Mouse (Mus musculus): ENCODE data around the gene Ambra1.

Ambra1 gene

DNA sequence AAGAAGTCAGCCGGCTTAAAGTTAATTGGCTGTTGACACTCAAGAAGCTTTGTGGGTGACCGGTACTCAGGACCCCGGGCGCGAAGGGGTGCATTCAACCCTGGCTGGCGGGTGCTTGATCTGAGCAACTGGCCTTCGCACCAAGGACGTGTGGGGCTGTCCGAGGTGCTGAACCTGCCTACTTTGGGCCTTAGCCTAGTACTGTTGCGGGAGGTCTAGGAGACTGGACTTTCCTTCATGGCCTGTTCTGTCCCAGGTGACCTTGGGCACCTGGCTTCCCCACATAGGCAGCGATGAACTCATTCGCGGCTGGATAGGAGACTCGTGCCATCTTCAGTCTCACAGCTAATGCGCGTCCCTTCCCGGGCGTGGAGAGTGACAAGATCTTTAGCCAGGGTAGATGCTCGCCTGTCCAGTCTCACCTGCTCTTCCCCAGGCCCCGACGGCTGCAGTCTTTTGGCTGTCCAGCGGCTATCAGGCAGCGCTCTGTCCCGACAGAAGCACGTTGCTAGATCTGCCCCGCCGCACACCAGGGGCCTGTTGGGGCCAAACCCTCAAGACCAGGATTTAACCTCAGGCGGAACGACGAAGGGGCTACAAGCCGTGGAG is 191.4 kb downstream of the Ambra1 start:
- DNase-seq (ENCODE audit: low spot score in 2 of 2) = peak in 1 of 2 experiments; percentile 46

DNA sequence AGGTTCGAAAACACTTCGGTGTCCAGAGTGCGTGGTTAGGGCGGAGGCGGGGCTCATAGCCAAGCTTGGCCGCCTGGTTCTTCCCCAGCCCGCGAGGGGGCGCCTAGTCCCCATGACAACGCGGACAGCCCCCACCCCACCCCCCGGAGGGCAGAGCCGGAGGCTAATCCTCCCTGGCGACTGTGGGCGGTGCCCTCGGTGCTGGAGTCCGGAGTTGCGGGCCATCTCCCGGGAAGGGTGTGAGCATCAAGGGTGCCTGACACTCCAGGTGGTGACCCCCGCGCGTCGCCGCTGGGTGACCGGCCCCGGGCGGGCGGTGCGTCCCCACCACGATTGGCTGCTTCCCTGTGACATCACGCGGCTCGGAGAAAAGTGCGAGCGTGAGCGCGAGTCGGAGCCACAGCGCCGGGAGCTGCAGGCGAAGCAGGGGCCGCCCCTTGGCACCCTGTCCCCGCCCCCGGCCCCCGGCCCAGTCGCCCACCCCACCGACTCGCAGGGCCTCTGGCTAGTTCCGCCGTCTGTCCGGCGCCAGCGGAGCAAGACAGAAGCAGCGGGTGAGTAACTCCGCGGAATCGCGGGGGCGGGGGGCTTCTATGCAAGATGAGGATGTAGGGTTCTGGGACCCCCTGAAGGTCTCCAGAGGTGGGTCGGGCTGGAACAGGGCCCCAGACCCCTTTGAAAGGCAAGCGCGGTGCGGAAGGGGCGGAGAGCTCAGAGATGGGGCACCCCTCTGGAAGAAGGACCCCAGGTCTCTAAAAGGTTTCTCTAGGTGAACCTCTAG is 192.0 kb downstream of the Ambra1 start:
- DNase-seq (ENCODE audit: low spot score in 2 of 2) = no peak

DNA sequence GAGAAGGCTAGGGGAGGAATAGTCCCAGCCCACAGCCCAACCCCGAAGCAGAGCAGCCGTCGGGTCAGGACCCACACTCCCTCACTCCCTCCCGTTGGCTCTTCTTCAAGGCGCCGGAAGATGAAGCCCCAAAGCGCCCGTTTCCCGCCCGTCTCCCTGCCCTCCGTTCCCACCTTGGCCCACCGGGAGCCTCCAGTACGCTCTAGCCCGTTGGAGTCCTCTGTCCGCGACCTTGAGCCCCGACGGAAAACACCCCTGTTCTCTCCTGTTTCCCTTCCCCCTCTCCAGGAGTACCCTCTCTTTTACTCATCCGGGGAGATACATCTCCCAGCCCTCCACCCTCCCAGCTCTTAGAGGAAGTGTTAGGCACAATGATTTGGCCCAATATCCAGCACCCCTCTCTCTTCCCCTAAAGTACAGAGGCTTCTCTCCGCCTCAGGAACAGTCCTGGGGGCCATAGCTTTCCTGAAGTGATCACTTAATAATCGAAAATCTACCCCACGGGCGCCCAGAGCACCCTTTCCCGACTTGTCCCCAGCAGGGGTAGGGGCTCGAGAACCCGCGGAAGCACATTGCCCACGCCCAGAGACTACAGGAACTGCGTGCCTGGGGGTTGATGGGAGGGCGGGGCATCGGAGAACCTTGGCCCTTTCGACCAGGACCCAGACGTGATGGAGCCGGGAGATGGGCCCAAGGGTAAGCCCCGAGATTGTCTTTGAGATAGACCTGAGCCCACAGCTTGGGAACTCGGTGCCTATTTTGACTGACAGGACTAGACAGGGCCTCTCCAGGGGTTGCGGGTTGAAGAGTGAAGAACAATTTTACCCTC is 192.9 kb downstream of the Ambra1 start:
- no peak for DNase-seq (ENCODE audit: low spot score in 2 of 2)

DNA sequence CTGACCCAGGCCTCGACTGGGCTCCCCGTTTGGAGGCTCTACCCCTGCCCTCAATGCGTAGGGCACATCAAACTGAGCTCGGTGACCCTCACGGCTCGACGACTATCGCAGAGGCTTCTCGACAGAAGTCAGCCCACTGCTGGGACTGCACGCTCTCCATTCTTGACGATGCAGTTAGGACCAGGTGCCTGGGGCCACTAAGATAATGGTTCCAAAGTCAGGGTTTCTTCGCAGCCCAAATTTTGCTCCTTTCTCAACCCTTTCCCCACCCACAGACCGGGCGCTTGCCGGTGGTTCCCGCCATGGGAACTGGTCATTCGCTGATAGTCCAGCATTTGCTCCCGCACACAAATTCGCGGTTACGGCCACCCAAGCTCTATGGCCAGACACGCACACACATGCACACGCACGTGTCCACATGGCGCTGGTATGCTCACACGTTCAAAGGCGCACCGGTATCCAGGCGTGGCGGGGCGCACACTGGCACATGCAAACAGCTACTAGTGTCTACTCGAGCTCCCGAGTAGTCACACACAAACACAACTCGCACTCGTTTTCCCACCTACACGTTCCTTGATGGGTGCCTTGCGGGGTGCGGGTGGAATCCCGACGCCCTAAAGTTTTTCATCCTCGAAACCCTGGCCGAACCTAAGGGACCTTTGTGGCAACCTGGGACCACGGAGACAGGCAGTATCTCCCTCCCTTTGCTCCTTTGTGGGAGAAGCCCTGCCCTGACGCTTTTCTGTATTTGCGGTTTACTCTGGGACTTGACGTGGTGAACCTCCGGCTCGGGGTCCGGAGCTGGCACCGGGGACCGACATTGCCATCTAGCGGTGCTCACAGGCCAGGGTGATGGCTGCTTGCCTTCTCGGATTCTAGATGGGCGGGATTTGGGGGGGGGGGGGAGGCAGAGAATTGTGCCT is 193.7 kb downstream of the Ambra1 start:
- peak in 1 of 2 experiments; percentile 54 for DNase-seq (ENCODE audit: low spot score in 2 of 2)

DNA sequence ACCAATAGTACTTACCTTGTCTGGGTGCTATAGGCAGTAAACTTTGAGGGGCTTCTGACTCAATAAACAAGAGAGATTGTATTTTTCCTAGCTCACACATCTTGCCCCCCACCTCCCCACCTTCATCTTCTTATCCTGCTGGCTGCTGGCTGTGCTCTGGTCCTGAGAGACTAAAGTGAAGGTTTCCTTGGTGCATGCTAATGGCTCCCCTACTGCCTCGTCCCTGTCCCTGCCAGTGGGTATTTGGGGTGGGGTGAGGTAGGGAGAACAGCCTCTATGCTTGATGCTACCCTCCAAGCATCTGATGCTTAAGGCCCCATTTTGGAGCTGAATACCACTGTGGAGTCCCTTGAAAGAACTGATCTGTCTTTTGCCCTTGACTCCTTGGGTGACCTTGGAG is 194.8 kb downstream of the Ambra1 start:
- no peak for DNase-seq (ENCODE audit: low spot score in 2 of 2)

DNA sequence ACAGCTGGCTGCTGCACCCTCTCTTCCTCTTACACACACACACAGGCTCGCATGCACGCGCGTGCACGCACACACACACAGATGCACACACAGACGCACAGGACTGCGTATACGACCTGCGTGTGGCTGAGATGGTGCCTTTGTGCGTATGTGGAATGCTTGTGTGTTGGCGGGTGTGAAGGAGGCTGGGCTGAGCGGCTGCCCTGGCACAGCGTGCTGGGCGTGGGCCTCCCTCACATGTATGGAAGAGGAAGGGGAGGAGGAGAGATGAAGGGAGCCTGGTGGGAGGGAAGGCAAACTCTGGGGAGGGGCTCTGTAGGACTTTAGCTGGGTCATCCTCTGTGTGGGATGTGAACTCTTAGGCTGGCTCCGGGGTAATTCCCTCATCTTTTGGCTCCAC is 195.5 kb downstream of the Ambra1 start:
- DNase-seq (ENCODE audit: low spot score in 2 of 2) = no peak

DNA sequence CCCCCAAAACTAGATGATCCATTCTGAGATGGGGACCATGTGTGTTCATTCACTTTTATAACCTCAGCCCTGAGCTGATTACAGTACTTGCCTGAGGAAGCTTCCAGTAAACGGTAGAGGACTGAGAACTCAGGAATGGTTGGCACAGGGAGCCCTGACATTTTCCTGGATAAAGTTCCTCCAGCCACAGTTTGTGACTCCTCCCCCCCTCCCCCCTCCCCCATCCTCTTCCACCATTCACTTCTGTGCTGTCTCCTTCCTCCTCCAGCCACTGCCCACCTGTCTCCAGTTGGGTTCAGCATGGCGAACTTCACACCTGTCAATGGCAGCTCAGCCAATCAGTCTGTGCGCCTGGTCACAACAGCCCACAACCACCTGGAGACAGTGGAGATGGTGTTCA is 197.0 kb downstream of the Ambra1 start, which contains the start of gene Chrm4:
Gene Chrm4 (plus strand): TSS at position 301 of the 400 bp plus-strand sequence.
- no peak for DNase-seq (ENCODE audit: low spot score in 2 of 2)

DNA sequence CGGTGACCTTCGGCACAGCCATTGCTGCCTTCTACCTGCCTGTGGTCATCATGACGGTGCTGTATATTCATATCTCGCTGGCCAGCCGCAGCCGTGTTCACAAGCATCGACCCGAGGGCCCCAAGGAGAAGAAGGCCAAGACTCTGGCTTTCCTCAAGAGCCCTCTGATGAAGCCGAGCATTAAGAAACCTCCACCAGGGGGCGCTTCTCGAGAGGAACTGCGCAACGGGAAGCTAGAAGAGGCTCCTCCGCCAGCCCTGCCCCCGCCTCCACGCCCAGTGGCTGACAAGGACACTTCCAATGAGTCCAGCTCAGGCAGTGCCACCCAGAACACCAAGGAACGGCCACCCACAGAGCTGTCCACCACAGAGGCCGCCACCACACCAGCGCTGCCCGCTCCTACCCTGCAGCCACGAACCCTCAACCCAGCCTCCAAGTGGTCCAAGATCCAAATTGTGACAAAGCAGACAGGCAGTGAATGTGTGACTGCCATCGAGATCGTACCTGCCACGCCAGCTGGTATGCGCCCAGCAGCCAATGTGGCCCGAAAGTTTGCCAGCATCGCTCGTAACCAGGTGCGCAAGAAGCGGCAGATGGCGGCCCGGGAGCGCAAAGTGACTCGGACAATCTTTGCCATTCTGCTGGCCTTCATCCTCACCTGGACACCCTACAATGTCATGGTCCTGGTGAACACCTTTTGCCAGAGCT is 198.0 kb downstream of the Ambra1 start:
- DNase-seq (ENCODE audit: low spot score in 2 of 2) = peak; percentile 55 to 76

DNA sequence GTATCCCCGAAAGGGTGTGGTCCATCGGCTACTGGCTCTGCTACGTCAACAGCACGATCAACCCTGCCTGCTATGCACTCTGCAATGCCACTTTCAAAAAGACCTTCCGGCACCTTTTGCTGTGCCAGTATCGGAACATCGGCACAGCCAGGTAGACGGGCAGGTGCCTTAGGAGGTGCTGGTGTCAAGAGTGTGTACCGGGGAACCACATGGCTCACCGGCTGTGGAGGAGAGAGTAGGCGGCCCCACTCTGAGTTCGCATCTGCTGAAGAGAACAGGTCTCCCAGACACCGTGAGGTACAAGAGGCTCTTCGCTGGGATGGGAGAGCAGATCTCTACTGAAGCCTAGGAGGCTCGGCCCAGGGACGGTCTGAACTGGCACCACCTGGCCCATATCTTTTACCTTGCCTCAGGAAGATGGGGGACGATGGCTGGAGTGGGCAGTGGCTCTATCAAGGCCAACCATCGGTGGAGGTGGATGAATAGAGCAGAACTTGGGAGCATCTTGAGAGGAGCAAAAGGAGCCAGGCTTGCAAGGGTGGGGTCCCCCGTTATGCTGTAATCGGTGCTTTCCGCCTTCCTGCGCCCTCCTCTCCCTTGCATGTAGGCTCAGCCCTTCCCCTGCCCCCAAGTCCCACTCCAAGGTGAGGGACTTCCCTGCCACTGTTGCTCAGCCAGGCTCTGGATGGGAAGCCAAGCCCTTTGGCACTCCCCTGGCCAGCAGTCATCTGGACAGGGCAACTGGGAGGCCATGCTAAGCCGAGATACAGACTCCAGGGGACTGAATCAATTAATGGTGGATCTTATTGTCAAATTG is 198.8 kb downstream of the Ambra1 start:
- DNase-seq (ENCODE audit: low spot score in 2 of 2) = no peak

DNA sequence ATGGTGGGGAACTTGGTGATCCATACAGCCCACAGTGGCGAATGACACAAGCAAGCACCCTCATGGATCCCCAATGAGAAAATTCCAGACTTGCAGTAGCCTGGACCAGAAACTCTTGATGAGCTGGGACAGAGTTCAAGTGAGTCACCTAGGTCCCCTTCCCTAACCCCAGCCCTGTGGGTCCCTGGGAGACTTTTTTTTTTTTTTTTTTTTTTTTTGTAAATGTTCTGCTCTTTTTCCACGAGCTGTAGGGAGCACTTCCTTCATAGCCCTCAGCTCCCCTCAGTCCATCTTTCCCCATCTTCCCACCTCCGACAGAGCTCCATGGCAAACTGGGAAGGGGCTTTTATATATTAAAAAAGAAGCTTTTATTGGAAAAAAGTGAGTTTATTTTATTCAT is 199.5 kb downstream of the Ambra1 start:
- no peak for DNase-seq (ENCODE audit: low spot score in 2 of 2)

DNA sequence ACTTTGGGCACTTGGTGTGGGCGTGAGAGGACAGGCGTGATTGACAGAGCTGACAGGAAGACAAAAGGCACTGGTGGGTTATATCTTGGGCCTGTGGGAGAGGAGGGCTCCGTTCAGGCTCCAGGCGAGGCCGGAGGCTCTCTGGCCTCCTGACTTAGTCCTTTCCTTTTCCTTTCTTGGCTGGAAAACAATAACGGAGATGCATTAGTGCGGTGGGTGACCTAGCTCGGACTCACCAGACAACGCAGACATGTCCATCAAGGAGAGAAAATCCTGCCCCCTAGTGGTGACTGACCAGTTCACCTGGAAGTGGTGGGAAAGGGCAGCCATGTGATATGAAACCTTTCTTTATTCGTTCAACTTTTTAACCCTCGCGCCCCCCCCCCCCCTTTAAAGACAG is 200.0 kb downstream of the Ambra1 start:
- DNase-seq (ENCODE audit: low spot score in 2 of 2) = no peak

DNA sequence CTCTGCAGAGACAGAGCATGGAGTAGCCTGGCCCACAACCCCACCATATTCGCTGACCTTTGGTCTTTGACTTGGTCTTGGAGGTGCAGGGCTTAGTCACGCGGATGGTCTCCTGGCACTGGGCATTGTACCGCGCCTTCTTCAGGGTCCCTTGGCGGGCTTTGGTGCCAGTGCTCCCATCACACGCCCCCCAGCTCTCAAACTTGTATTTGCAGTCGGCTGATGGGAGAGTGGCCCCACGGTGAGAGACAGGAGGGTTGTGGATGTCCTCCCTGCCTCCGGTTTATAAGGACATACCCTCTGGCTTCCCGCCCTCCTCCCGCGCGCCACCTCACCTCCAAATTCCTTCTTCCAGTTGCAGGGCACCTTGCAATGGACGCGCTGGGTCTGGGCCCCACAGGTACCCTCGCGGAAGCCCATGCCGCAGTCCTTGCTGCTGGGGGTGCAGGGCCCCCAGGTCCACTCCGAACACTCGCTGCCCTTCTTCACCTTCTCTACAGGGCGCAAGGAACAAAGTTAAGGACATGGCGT is 200.9 kb downstream of the Ambra1 start:
- DNase-seq (ENCODE audit: low spot score in 2 of 2) = no peak

DNA sequence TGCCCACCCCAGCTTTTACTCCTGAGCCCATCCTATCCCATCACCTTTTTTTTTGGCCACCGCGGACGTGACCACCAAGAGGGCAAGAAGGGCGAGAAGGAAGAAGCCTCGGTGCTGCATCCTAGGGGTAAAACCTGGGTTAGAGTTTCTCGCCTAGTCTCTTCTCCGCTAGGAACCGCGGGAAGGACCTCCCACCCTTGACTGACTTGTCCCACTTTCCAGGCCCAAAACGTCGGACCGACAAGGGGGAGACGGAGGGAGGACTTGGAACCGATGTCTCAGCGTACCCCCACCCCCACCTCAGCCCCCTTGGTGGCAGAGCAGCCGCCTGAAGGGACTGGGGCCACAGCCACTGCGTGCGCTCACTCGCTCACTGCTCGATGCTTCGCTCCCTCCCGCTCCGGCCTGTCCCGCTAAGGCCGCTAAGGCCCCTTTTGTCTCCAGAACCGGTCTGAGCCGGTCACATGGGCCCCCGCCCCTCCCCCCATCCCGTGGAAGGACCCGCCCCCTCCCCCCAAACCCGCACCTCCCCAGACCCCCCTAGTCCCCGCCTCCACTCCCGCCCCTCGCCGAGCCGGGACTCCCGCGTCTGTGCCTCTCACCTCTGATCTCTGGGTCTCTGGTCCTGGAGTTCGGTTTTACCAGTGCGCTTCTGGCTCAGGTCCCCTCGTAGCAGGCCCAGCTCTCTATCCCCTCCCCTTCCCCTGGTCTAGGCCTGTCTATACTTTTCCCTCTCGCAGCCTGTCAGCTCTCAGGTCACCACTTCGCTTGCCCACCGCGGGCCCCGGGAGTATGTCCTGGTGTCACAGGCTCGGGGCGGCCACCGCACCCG is 201.6 kb downstream of the Ambra1 start:
- no peak for DNase-seq (ENCODE audit: low spot score in 2 of 2)

DNA sequence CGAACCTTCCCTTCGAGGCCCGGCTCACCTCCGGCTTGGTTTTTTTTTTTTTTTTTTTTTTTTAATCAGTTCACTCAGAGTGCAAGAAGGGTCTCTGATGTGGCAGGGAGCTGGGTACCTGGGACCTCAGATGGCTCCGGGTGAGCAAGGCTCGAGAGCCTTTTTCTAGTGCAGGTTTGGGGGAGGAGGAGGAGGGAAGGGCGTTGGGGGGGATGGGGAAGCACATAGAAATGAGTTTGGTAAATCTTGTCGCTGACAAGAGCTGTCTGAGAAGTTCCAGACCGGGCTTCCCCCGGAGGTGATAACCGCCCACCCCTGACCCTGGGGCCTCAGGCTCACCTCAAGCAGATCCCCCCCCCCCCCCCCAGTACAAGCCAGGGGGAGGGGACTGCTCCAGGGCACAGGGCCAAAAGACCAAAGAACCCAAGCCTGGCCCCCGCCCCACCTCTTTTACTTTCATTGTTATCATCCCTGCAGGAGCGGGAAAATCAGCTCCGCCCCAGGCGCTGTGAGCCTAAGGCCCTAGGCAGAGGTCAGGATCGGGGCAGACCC is 202.3 kb downstream of the Ambra1 start, which contains the start of gene Mdk:
Gene Mdk (minus strand): TSS at position 138 of the 552 bp plus-strand sequence.
- DNase-seq (ENCODE audit: low spot score in 2 of 2) = no peak

DNA sequence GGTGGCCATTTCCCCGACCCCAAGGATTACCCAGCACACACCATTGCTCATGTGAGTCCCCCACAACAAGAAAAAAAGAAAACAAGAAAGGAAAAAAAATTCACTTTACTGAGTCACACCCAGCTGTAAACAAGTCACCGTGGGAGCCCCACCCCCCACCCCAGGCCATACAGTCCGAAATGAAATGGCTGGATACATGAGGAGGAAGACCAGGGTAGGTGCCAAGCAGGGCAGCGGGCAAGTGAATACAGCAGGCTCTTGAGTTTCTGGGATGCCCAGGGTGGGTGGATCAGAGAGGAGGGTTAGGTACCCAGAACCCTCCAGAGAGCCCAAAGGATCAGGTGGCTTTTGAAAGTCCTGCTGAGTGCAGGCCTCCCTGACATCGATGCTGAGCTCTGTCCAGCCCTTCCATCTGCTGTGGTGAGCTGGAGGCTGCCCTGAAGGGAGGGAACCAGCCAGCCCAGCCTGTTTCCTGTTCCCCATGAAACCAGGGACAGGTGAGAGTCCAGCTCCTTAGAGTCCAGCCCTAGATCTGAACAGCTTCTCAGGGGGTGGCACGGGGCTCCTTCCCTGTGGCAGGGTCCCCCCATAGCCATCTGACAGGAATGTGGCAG is 202.9 kb downstream of the Ambra1 start:
- DNase-seq (ENCODE audit: low spot score in 2 of 2) = no peak

DNA sequence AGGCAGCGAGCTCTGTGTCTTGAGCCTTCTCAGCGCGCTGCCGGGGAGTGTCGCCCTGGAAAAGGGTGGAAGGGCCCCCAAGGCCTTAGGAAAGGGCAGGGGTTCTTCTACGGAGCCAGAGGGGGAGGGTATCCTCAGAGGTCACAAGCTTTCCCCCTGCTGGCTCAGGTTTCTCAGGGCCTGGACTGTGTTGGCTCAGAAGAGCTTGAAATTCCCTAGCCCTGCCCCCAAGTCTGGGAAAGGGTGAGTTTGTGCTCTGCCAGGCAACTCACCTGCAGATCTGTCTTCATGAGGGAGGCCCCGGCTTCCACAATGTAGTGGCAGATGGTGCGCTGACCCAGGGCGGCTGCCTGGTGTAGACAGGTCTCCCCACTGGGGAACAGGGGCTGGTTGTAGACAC is 203.5 kb downstream of the Ambra1 start:
- no peak for DNase-seq (ENCODE audit: low spot score in 2 of 2)

DNA sequence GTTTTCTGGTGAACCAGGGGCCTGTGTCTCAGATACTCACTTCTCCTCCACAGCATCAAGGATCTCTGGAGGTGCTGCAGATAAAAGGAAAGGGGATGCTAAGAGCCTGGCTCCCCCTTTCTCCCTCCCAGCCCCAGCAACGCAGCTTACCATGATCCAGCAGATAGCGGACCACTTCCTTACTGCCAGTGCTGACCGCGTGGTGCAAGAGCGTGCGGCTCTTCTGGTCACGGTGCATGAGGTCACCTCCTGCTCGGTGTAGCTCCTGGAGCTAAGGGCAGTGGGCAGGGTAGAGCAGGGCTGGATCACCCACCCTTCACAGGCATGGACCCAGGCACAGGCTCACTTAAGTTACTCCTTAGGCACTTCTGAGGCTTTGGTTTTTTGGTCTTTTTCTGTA is 204.1 kb downstream of the Ambra1 start:
- DNase-seq (ENCODE audit: low spot score in 2 of 2) = no peak

All from spleen, postnatal 14 days (tissue).